Mouse (Mus musculus) inflammation-experienced regulatory T-cells, adult 16 weeks (primary cell): ENCODE data around the gene Prdm5. TPM values are rescaled to one million over a fixed set of nuclear protein-coding genes. Genes with fewer than 3 reads are reported as not detected.

ENCODE experiments used
- polyA plus RNA-seq: library from polyadenylated mRNA; unstranded; fragments of 100-300 nt; shearing (Covaris generic); gene quantifications from one replicate; pipeline ENCODE4 v1.2.1, GENCODE M21; 2017

Gene Prdm5
- 4.6 TPM for polyA plus RNA-seq

DNA sequence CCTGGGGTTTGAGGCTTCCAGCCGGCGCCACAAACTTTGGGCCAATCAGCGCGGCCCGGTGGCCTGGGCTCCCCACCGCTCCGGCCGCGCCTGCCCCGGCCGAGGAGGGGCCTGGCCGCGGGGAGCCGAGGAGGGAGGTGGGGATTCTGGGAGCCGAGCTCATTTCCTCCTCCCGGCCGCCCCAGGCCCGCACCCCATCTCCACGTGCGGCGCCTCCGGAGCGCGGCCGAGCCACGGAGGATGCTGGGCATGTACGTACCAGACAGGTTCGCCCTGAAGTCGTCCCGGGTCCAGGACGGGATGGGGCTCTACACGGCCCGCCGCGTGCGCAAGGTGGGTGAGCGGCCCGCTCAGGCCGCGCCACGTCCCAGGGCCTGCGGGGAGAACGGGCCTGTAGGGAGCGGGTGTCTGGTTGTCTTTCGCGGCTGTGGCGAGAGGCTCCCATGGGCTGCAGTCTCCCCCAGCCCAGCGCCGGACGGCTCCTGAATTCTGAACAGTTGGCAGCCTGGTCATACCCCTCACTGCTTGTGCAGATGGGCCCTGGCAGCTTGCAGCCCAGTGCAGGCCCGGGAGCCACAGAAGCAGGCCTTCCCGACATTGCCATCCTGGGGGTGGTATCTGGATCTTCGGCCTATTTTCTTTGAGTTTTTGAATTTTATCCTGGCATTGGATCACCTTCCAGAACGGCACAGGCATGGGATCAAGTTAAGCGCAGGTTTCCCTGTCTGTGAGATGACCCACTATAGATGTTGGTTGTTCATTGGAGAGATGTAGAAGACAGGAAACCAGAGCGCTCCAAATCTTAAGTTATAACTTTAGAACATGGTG is at the start of gene Prdm5:
Gene Prdm5, plus strand, starts transcription at position 128 of the 828 bp plus-strand sequence.

GRCm38 (mm10) chr6:65952309-65952708 is 173.5 kb downstream of the Prdm5 start, which contains the start of gene 4930544G11Rik:
TSS of gene 4930544G11Rik (plus strand) at chr6:65952609.

Other genes with a start within 250 kb of the Prdm5 start
- gene Ndnf, start 107.4 kb upstream of the Prdm5 start, polyA plus RNA-seq, result 1.0 TPM
- not detected for gene 4930544G11Rik, start 173.6 kb downstream of the Prdm5 start, polyA plus RNA-seq